Mouse (Mus musculus): Measurements from ENCODE around the gene Wfdc18.

DNA sequence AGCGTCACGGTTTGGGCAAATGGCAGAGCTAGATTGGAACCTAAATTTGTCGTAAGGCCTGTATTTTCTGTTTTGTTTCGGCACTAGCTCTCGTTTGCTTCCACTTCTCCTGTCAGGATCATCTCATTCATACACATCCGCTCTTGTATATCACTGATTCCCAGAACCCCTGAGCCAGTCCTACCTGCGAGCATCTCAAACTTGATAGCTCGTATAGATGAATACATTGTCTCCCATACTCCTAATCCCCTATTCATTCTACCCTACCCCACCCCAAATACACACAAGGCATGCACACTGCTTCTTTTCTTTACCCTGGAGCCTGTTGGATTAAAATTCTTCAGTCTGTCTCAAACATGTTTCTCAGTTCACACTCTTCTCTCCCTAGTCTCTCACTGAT lies 45.4 kb downstream of the Wfdc18 start:
- TF ChIP-seq EP300 (IDR thresholded peaks at IDR 0.05) (no peak), CTCF (IDR thresholded peaks at IDR 0.05) (no peak)
